Mouse (Mus musculus) inflammation-experienced regulatory T-cells, adult 6 months (primary cell): ENCODE results near the gene Lasp1. TPM values are rescaled to one million over a fixed set of nuclear protein-coding genes. Genes with fewer than 3 reads are reported as not detected.

Experiments
- ATAC-seq: one replicate; pipeline ENCODE4 v1.8.0; 2017
- polyA plus RNA-seq, 3 experiments: library from polyadenylated mRNA; unstranded; fragments of 100-300 nt; shearing (Covaris generic); gene quantifications; one replicate each; pipeline ENCODE4 v1.2.1; 2017

Gene Lasp1
- polyA plus RNA-seq, 3 experiments from 2014 or later: 38.6 to 64.7 (median 40.7) TPM

GRCm38 (mm10) chr11:97797369-97798082 is 1.3 kb upstream of the Lasp1 start:
- ATAC-seq: no peak

GRCm38 (mm10) chr11:97798083-97798435 is 741 bp upstream of the Lasp1 start:
- ATAC-seq: no peak

- peak; percentile 58 for ATAC-seq
These were observed 570 bp downstream of the Lasp1 start for GRCm38 (mm10) chr11:97799146-97799993.

- peak; percentile 32 for ATAC-seq
These were observed 1.3 kb downstream of the Lasp1 start for GRCm38 (mm10) chr11:97799994-97800690.

- ATAC-seq: no peak
These were observed 2.0 kb downstream of the Lasp1 start for GRCm38 (mm10) chr11:97800691-97801408.

GRCm38 (mm10) chr11:97801409-97802193 is 2.8 kb downstream of the Lasp1 start:
- no peak for ATAC-seq

- ATAC-seq: no peak
These were observed 3.3 kb downstream of the Lasp1 start for GRCm38 (mm10) chr11:97802194-97802470.

- no peak for ATAC-seq
These were observed 3.7 kb downstream of the Lasp1 start for GRCm38 (mm10) chr11:97802495-97802894.

GRCm38 (mm10) chr11:97803847-97804246 is 5.0 kb downstream of the Lasp1 start:
- no peak for ATAC-seq

- ATAC-seq: no peak
These were observed 6.3 kb downstream of the Lasp1 start for GRCm38 (mm10) chr11:97804841-97805661.

- no peak for ATAC-seq
These were observed 7.1 kb downstream of the Lasp1 start for GRCm38 (mm10) chr11:97805662-97806612.

- no peak for ATAC-seq
These were observed 7.8 kb downstream of the Lasp1 start for GRCm38 (mm10) chr11:97806613-97806964.

GRCm38 (mm10) chr11:97807626-97808025 is 8.8 kb downstream of the Lasp1 start:
- no peak for ATAC-seq

- ATAC-seq: peak; percentile 32
These were observed 9.3 kb downstream of the Lasp1 start for GRCm38 (mm10) chr11:97808093-97808492.

- ATAC-seq: no peak
These were observed 9.9 kb downstream of the Lasp1 start for GRCm38 (mm10) chr11:97808621-97809234.

- no peak for ATAC-seq
These were observed 10.7 kb downstream of the Lasp1 start for GRCm38 (mm10) chr11:97809235-97810121.

- peak; percentile 68 for ATAC-seq
These were observed 11.6 kb downstream of the Lasp1 start for GRCm38 (mm10) chr11:97810356-97810755.

- ATAC-seq: no peak
These were observed 12.2 kb downstream of the Lasp1 start for GRCm38 (mm10) chr11:97810970-97811369.
